Mouse (Mus musculus) layer of hippocampus, adult 9-11 months (tissue): Measurements from ENCODE around the gene Tmem238l.

Source experiments
- DNase-seq: peaks from one replicate; pipeline ENCODE4 v3.0.0; 2022

The Tmem238l gene

GRCm38 (mm10) chr11:66956303-66956702 lies at the start of gene Tmem238l:
TSS of gene Tmem238l (plus strand) at chr11:66956638.
- DNase-seq: no peak

DNA sequence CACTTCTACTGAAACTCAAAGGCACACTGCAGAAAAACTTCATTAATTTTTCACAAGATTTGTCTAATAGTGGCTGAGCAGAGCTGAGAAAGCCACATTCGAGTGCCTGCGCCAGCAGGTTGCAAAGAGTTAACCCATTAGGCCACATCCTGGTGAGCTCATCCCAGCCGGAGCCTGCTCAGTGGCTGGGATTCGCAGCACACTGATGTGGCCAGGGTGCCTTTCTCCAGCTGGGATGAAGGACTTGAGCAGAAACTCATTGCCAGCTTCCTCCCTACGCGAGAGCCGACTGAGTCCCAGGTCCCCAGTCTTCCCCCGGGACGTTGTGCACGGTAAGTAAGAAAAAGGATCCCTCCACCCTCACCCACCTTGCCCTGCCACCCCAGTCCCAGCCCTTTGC lies 44.6 kb upstream of the Tmem238l start, which contains the start of gene Pirt:
Gene Pirt (plus strand): TSS at position 171 of the 400 bp plus-strand sequence.
- no peak for DNase-seq

- DNase-seq: no peak
Observed at GRCm38 (mm10) chr11:66912531-66913458, 43.6 kb upstream of the Tmem238l start.

- DNase-seq: peak; percentile 29
Observed at GRCm38 (mm10) chr11:66914249-66914648, 42.2 kb upstream of the Tmem238l start.

GRCm38 (mm10) chr11:66920012-66920411 lies 36.4 kb upstream of the Tmem238l start:
- DNase-seq: no peak

- DNase-seq: no peak
Observed at GRCm38 (mm10) chr11:66924095-66924823, 32.2 kb upstream of the Tmem238l start.

- no peak for DNase-seq
Observed at GRCm38 (mm10) chr11:66928311-66928710, 28.1 kb upstream of the Tmem238l start.

GRCm38 (mm10) chr11:66932827-66933599 lies 23.4 kb upstream of the Tmem238l start:
- no peak for DNase-seq

DNA sequence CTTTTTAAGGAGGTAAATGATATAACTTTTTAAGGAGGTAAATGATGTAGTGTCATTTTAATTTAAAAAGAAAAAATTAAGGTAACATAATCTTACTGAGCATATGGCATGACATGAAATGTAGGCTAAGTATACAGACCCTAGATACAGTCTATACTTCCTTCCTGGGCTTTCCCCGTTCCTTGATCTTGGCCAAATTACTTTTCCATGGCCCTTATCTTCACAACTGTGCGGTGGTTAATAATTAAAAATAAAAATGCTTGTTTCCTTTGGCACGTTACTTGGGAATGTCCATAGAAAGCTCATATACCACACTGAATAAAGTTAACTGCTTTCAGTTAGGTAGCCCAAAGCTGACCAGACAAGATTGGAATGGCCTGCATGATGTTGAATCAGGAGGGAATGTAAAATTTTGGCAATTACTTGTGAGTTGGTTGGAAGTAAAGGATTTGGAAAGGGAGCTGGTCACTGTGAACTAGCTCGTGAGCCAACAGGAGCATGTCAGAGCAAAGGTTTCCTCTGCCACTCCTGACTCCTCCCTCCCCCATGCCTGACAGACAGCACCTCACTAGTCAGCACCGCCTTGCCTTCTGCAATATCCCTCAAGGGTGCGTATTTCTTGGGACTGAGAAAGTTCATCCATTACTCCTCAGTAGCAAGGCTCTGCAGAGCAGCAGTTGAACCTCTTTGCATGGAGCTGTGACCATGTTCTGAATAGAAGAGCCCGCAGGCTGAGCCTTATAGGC lies 21.8 kb upstream of the Tmem238l start:
- DNase-seq: no peak

DNA sequence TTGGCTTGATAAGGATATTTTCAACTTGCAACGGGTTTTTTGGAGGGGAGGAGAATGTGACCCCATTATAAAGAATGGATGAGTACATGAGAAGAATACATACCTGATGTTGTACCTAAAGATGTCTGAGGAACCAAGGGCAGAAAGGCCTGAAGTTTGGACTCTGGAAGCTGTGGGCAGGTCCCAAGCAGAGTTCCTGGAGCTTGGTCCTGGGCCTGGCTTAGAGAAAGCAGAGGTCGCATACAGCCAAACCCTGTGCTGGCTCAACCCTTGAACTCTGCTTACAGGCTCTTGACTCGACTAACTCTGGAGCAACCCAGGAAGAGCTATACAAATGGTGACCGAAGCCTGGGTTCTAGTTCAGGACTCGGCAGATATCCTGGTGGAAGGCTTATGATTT lies 14.4 kb upstream of the Tmem238l start:
- no peak for DNase-seq

GRCm38 (mm10) chr11:66945224-66945767 lies 11.1 kb upstream of the Tmem238l start:
- no peak for DNase-seq

DNA sequence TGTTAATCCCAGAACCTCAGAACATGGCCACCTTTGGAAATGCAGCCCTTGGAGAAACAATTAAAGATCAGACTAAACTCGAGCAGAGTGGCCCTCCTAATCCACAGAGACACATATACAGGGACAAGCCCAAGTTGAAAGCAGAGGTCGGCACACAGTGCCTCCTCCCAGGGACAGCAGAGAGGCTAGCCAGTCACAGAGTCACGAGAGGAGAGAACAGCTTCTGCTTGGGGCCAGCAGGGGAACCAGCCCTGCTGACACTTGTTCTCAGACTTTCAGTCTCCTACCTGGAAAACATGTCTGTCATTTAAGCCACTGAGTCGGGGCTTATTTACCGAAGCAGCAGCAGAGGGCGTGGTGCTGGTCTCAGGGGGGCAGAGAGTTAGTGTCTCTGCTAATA lies 9.9 kb upstream of the Tmem238l start:
- no peak for DNase-seq

DNA sequence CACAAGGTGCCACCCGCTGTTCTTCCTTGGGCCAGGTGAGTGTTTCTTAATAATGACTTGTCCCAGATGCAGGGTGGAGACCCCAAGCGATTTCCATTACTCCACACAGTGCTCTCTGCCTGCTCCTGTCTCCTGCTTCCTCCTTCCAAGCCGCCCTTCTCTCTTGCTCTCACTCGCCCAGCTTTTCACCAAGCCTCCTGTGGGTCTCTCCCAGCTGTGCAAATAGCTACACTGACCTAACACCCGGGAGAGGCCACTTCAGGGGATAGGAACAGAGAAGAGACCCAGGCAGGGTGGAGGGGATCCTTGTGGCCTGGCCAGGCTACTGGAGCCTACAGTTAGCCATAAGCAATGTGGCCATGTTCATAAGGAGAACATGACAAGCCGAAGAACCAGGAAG lies 9.5 kb upstream of the Tmem238l start:
- no peak for DNase-seq

- no peak for DNase-seq
Observed at GRCm38 (mm10) chr11:66960797-66961196, 4.4 kb downstream of the Tmem238l start.

DNA sequence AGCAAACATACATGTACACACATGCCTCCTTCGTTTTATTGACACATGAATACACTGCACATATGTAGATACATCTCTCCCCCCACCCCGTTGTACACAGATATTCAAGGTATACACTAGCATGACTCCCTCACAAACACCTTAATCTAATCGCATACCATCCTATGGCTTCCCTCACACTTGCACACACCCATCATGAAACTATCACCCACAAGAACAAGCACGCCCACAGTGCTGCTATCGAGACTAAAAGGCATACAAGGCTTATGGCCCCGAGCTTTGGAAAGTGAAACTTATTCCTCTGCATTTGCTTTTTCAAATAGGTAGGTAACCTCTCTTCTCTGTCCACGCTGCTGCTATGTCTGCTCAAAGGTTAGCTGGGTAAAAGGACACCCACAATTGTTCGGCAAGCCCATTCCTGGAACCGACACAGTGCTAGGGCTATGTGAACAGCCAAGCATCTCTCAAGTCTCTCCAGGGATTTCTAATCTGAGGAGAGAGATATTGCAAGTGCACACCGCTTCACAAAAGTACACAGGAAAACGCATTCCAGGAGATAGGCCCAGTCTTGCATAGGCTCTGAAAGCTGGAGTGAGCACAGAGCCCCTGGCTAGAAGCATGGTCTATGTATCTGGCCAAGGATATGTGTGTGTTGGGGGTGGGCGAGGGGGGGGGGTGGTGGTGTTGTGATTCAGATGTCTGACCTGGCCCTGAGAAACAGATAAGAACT lies 5.2 kb downstream of the Tmem238l start:
- DNase-seq: no peak

- no peak for DNase-seq
Observed at GRCm38 (mm10) chr11:66963462-66963861, 7.0 kb downstream of the Tmem238l start.

DNA sequence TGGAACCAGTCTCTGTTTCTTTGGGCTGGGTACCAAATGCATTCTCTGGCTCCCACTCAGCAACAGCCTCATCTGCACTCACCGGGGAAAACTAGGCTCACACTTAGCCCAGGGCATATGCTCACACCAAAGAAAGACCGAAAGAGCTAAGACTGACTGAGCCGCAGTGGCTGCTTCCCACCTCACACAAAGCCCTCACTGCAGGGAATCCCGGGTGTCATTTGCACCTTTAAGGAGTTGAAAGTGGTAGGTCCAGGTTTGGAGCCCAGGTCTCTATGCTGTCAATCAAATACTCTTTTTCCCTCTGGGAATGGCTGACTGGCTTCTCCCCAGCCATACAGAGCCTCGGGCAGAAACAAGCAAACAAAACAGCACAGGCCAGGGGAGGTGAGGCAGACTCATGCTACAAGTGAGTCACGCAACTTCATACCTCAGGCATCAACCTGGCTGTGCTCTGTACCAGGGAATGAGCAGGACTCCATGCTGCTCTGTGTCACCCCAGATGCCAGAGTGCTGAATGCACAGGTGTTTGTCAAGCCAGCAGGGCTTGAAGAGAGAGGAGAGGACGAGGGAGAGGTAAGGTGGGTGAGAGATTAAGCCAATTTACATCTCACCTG lies 10.2 kb downstream of the Tmem238l start:
- no peak for DNase-seq

DNA sequence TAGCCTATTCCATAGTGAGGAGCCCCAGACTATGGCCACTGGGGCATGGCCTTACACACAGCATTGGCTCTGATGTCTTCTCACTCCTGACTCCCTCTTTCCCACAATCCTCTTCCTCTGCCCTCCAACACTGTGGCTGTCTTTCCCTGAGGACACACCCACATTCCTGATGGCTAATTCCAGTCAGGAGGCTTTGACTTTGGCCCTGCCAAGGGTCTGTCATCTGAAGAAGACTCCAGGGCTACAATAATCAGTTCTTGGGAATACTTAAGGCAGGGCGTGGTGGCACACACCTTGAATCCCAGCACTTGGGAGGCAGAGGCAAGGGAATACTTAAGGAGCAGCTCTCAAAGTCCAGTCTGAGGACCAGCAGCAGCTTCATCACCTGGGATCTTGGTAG lies 12.1 kb downstream of the Tmem238l start:
- no peak for DNase-seq

DNA sequence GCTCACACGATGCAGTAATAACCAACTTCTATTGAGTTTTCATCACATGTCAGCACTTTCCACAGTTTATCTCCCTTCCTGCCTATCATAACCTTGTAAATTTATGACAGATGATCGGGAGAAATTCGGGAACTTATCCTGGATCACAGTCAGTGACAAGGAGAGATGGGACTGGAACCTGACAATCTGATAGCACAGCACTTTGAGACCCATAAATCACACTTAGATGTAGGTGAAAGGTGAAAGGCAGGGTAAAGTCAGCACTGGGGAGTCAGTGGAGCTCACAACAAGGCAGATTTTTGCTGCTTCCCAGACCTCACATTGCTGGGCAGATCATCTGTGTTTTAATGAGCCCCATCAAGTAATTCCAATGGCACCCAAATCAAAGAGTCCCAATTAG lies 17.1 kb downstream of the Tmem238l start:
- DNase-seq: no peak

DNA sequence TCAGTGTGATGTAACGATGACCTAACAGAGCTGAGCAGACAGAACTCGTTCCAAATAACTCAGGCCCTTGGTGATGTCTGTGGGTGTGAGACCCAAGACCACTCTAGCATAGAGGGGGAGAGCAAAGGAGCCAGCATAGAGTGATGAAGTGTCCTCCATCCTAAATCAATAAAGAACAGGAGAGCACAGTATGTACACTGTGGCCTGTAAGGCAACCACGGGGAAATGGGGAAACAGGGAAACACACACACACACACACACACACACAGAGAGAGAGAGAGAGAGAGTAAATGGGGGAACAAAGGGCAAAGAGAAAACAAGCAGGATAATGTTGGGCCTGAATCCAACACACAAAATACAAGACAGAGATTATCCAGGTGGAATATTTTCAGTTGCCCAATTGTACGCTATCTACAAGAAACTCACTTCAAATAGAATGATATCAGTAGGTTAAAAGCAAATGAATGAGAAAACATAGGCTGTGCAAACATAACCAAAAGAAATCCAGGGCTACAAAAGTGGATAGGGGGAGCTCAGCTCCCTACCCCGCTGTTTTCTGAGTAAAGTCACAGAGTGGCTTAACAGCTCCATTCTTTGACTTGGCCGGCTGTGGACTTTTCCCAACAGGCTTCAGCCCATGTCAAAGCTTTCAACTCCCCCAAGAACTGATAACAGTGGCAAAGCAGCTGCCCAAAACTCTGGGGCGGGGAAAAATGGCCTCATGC lies 19.3 kb downstream of the Tmem238l start:
- no peak for DNase-seq
